Mouse (Mus musculus) liver, adult 2 months (tissue): Measurements from ENCODE around the gene Vwa7. TPM values are rescaled to one million over a fixed set of nuclear protein-coding genes. Genes with fewer than 3 reads are reported as not detected.
A peak's percentile ranks its signal among the peaks of the same experiment; 100 is the strongest.

Experiments used
- DNase-seq: peaks from one replicate; pipeline ENCODE4 v3.0.0-alpha.2; 2011; ENCODE audit warnings: low read depth, low spot score; ENCODE audit errors: extremely low read depth
- H3K27ac ChIP-seq: fragments of 200-500 bp; replicated peaks from 2 replicates; pipeline ENCODE4 v1.5.1; 2012; ENCODE audit warnings: low read depth, mild to moderate bottlenecking, control low read depth, inconsistent platforms, low read length; ENCODE audit not compliant: insufficient read depth
- H3K27me3 ChIP-seq: fragments of 200-500 bp; 2 replicates; pipeline ENCODE4 v1.6.1; 2012; ENCODE audit warnings: mild to moderate bottlenecking, moderate library complexity, low read length, inconsistent platforms; ENCODE audit not compliant: control insufficient read depth, insufficient read depth
- H3K36me3 ChIP-seq: fragments of 200-500 bp; 2 replicates; pipeline ENCODE4 v1.6.1; 2012; ENCODE audit warnings: low read length, inconsistent platforms; ENCODE audit not compliant: control insufficient read depth, insufficient read depth
- H3K4me1 ChIP-seq: fragments of 200-500 bp; 2 replicates; pipeline ENCODE4 v1.6.1; 2011; ENCODE audit warnings: low read length; ENCODE audit not compliant: control insufficient read depth, insufficient read depth
- H3K4me3 ChIP-seq: fragments of 200-500 bp; 2 replicates; pipeline ENCODE4 v1.5.1; 2011; ENCODE audit warnings: low read depth, mild to moderate bottlenecking, control low read depth, low read length, moderate library complexity; ENCODE audit not compliant: insufficient read depth
- H3K79me2 ChIP-seq: fragments of 200-500 bp; 2 replicates; pipeline ENCODE4 v1.6.1; 2012; ENCODE audit warnings: inconsistent platforms, mild to moderate bottlenecking, low read length, moderate library complexity; ENCODE audit not compliant: control insufficient read depth, insufficient read depth
- H3K9ac ChIP-seq: fragments of 200-500 bp; 2 replicates; pipeline ENCODE4 v1.6.1; 2012; ENCODE audit warnings: low read depth, mild to moderate bottlenecking, control low read depth, inconsistent platforms, low read length
- CTCF ChIP-seq: fragments of 200-500 bp; IDR thresholded peaks from 2 replicates; pipeline ENCODE4 v1.5.1; 2011; ENCODE audit warnings: low read depth, low read length, control low read depth
- POLR2A ChIP-seq: fragments of 200-500 bp; IDR thresholded peaks from 2 replicates; pipeline ENCODE4 v1.6.1; 2011; ENCODE audit warnings: low read length, control low read depth; ENCODE audit not compliant: insufficient read depth; ENCODE audit errors: extremely low read depth
- WGBS: fragments of 180-500 bp; shearing (Covaris S2); methylation state at CpG from one replicate; pipeline ENCODE4 v1.1.7; 2018; 5-methylcytosine and 5-hydroxymethylcytosine counted together
- polyA plus RNA-seq: library from polyadenylated mRNA; depleted of rRNA; stranded (reverse); fragments of >200 nt; gene quantifications from 2 replicates; pipeline ENCODE4 v1.2.3, GENCODE M21; 2012
- total RNA-seq: library from RNA; depleted of rRNA; stranded (reverse); fragments of >200 nt; gene quantifications from 2 replicates; pipeline ENCODE4 v1.2.3, GENCODE M21; 2014

The Vwa7 gene
- total and polyA plus RNA-seq, 2 experiments = 0.09 to 0.27 TPM

DNA sequence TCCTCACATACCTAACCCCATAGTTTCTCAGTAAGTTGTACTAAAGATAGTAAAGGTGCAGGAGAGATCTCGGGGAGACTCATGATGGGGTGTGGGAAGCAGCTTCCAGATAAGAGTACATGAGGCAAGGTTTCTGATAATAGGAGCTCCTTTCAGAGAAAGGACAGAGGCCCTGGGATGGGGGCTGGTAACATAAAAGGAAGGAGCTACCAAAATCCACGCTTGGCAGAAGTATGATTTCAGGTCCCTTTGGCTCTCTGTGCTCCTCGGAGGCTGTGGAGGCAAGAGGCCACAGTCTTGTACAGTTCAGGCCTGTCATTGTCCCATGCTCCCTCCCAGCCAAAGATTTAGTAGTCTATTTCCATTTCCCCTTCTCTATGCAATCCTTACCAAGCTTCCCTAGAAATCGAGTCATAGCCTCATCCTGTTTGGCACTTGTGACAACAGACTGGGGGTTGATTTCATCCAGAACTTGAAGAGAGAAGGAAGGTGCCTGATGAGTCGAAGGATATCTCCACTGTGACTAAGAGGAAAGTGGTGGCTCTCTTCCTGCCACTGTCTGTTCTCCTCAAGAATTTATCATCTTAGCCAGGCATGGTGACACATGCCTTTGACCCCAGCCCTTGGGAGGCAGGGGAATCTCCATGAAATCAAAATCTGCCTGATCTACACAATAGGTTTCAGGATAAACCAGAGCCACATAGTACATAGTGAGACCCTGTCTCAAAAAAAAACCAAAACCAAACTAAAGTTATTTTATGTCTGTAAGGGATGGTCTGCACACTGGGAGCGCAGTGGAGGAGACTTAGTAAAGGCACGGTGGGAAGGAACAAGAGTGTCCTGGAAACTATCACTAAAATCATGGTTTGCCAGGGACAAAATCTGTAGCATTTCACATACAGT is 28.8 kb downstream of the Vwa7 start:
- WGBS = 79% methylated on average over 7 of the region's 7 CpGs
- Histone ChIP-seq H3K79me2 (no peaks in the 10 kb centered on the region), H3K4me3 (no peak overlapping the region), H3K36me3 (no peaks in the 10 kb centered on the region), H3K9ac (no peak overlapping the region), H3K27me3 (no peaks in the 10 kb centered on the region), H3K4me1 (peaks cover 16% of the 10 kb centered on the region), H3K27ac (no peak overlapping the region)
- no peak for DNase-seq
- TF ChIP-seq POLR2A (no peak), CTCF (no peak)

DNA sequence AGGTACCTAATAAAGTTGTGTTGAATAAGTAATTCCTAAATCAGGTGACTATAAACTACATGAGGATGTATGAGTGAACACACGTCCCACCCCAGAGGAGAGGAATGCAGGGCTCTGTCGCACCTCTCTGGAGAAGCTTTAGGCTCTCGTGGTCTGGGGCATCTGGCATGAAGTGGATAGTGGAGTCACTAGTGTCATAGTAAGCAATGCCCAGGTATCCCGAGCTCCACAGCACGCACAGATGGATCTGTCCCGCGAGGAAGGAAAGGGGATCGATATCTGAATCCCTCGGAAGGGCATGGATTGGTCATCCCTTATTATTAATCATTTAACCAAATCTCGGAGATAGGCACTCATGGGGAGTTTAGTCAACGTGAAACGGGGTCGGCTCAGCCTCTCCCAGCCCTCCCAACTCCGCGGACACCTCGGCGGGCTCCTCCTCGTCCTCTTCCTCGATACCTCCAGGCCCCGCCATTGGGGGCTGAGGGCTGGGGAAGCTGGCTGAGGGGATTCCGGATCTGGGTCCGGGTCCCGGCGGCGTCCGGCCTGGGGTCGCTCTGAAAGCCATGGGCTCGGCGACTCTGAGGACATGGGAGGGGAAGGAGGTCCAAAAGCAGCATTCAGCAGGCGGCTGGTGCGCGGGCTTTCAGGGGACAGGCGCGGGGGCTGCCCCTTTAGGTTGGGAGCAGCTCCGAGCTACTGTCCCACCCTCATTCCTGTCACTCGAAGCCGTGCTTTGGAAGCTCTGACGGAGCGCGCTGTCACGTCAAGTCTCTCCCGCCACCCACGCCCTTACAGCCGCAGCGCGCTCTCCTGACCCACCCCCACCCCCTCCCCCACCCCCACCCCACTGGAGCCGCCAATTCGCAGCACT is 29.7 kb downstream of the Vwa7 start:
- no peak for DNase-seq
- Histone ChIP-seq H3K79me2 (no peaks in the 10 kb centered on the region), H3K4me1 (peaks cover 16% of the 10 kb centered on the region), H3K4me3 (peak overlapping the region; percentile 59), H3K27ac (peak overlapping the region; percentile 37), H3K36me3 (no peaks in the 10 kb centered on the region), H3K9ac (peak overlapping the region; percentile 70), H3K27me3 (no peaks in the 10 kb centered on the region)
- WGBS = 5% methylated on average over 46 of the region's 48 CpGs
- TF ChIP-seq POLR2A (no peak), CTCF (no peak)

DNA sequence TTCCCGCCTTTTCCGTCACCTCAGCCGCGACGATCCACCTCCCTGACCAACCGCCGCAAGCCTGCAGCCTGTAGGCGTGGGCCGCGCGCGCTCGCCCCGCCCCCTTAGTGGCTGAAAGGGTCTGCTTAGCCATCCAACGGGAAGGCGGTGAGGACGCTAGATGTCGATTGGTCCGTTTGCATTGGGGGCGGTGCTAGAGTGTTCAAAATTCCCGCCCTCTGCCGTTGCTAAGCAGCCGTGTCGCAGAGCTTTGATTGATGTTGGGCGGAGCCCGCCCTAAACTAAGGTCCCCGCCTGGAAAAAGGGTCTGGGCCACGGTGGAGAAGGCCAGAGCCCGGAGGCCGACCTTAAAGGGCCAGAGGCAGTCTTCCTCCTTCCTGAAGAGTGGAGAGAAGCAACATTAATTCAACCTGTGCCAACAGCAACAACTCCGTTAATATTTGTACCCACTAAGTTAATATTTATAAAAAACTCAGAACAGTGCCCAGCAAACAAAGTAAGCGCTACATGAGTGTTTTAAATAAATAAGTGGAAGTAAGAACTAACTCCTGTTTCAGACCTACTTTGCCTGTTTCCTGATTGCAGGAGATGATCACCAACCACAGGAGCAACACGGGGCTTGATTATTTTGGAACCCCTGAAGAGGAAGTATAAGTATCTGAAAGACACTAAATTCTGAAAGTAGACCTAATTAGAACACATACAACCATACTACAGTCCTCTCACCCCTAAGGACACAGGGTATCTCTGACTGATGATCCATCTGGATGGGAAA is 30.5 kb downstream of the Vwa7 start, which contains the start of gene Msh5:
Msh5 (minus strand) TSS at position 65 of the 775 bp plus-strand sequence.
- Histone ChIP-seq H3K79me2 (no peaks in the 10 kb centered on the region), H3K27ac (peak within 1 kb of the TSS; percentile 96), H3K4me1 (peaks cover 16% of the 10 kb centered on the region), H3K4me3 (peak within 1 kb of the TSS; percentile 59), H3K27me3 (no peaks in the 10 kb centered on the region), H3K36me3 (no peaks in the 10 kb centered on the region), H3K9ac (peak within 1 kb of the TSS; percentile 78)
- WGBS = under 1% methylated on average over 33 of the region's 33 CpGs
- DNase-seq = peak; percentile 94
- TF ChIP-seq POLR2A (no peak), CTCF (no peak)

DNA sequence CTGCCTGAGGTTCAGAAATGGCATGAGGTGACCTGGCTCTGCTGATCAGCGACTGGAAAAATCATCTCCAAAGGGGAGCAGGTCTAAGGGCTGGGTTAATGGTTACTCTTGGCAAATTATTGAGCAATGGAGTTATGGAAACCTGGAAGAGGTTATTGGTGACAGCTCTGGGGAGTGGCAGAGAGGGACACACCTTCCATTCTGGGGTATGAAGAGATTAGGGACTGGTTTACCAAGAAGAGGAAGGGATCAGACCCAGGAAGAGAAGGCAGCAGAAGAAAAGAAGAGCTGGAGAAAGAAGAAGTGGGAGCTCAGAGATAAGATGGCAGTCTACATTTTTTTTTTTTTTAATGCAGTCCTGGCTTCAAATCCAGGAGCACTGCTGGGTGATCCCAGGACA is 31.3 kb downstream of the Vwa7 start:
- Histone ChIP-seq H3K36me3 (no peaks in the 10 kb centered on the region; the same call in 1 of the 2 replicates), H3K4me3 (no peak overlapping the region), H3K79me2 (no peaks in the 10 kb centered on the region), H3K27ac (peak overlapping the region; percentile 96), H3K4me1 (peaks cover 16% of the 10 kb centered on the region), H3K27me3 (no peaks in the 10 kb centered on the region), H3K9ac (peak overlapping the region; percentile 78)
- 7% methylated on average over 1 of the region's 1 CpGs for WGBS
- DNase-seq = peak; percentile 99
- TF ChIP-seq CTCF (no peak), POLR2A (no peak)
